Comparison of ENCODE assay signal across 28 mouse cellular contexts in genomic region chr3:154915566-154915965, GRCm38 (mm10).
DNase-seq lines count a peak whose midpoint lies in the region; ATAC-seq and TF ChIP-seq lines count a peak whose summit lies in the region.
"Had no signal": no experiment of that assay in that cellular context is flagged by ENCODE, and none has a peak within 500 bp of the region (broad histone marks: within the 10 kb centered on the region; RNA-seq: fewer than 3 reads in every experiment).

No protein-coding gene starts in this region.

- no peaks in the 10 kb centered on the region for H3K9me3 ChIP-seq in hindbrain, embryonic 16.5 days (ENCODE audit: control insufficient read depth, low read length)
- H3K9me3 ChIP-seq in midbrain, postnatal 0 days (ENCODE audit: low read length) = no peaks in the 10 kb centered on the region
- H3K9me3 ChIP-seq: embryonic facial prominence, embryonic 10.5 days; embryonic facial prominence, embryonic 13.5 days; forebrain, embryonic 12.5 days; forebrain, embryonic 15.5 days; hindbrain, embryonic 12.5 days; hindbrain, embryonic 15.5 days had no signal

- H3K36me3 ChIP-seq in hindbrain, embryonic 16.5 days (ENCODE audit: control insufficient read depth, insufficient read depth, low read length) = no peaks in the 10 kb centered on the region
- no peaks in the 10 kb centered on the region for H3K36me3 ChIP-seq in midbrain, postnatal 0 days (ENCODE audit: insufficient read depth, low read length)
- H3K36me3 ChIP-seq: embryonic facial prominence, embryonic 10.5 days; embryonic facial prominence, embryonic 13.5 days; forebrain, embryonic 12.5 days; forebrain, embryonic 15.5 days; hindbrain, embryonic 12.5 days; hindbrain, embryonic 15.5 days had no signal

- H3K9ac ChIP-seq in hindbrain, embryonic 16.5 days (ENCODE audit: low read depth, low read length) = no peak overlapping the region
- H3K9ac ChIP-seq in midbrain, postnatal 0 days (replicated peaks; ENCODE audit: low read length, poor library complexity, severe bottlenecking) = no peak overlapping the region
- H3K9ac ChIP-seq: embryonic facial prominence, embryonic 13.5 days; forebrain, embryonic 12.5 days; forebrain, embryonic 15.5 days; hindbrain, embryonic 12.5 days; hindbrain, embryonic 15.5 days had no signal

- no peaks in the 10 kb centered on the region for H3K4me1 ChIP-seq in olfactory bulb, adult 2 months (ENCODE audit: control insufficient read depth, insufficient read depth, low read length)
- H3K4me1 ChIP-seq in hindbrain, embryonic 16.5 days (ENCODE audit: control insufficient read depth, insufficient read depth, low read depth, low read length) = no peaks in the 10 kb centered on the region
- H3K4me1 ChIP-seq in midbrain, postnatal 0 days (ENCODE audit: insufficient read depth, low read length) = no peaks in the 10 kb centered on the region
- H3K4me1 ChIP-seq: forebrain, embryonic 12.5 days; forebrain, embryonic 15.5 days; hindbrain, embryonic 12.5 days; hindbrain, embryonic 15.5 days had no signal

- no peak overlapping the region for H3K4me3 ChIP-seq in olfactory bulb, adult 2 months (ENCODE audit: insufficient read depth, low read depth, low read length)
- no peak overlapping the region for H3K4me3 ChIP-seq in hindbrain, embryonic 16.5 days (ENCODE audit: low read length)
- H3K4me3 ChIP-seq in midbrain, postnatal 0 days (ENCODE audit: low read depth, low read length) = no peak overlapping the region
- H3K4me3 ChIP-seq: embryonic facial prominence, embryonic 10.5 days; embryonic facial prominence, embryonic 13.5 days; erythroblast, embryonic 14.5 days; forebrain, embryonic 12.5 days; forebrain, embryonic 15.5 days; gastrocnemius, adult 2 months; hindbrain, embryonic 12.5 days; hindbrain, embryonic 15.5 days had no signal

- DNase-seq in right cerebral cortex, adult 18-20 months = peak; percentile 15
- DNase-seq in right cerebral cortex, postnatal 36 days (ENCODE audit: low spot score in 2 of 2) = no peak
- peak; percentile 82 for DNase-seq in brain, adult 2 months (ENCODE audit: low read depth, low spot score)
- DNase-seq in cerebellum, postnatal 10 days = no peak
- no peak for DNase-seq in midbrain, postnatal 0 days (ENCODE audit: low spot score)
- DNase-seq: adrenal gland, postnatal 10 days; adrenal gland, postnatal 36 days; cerebellum, adult 11 months; cerebellum, adult 2 months; cerebellum, adult 9-11 months; embryo, embryonic 11 days; gastrocnemius, adult 2 months; gastrocnemius, postnatal 14 days; heart, adult 11 months had no signal

- TF ChIP-seq CTCF in olfactory bulb, adult 2 months (IDR thresholded peaks at IDR 0.05; ENCODE audit: insufficient read depth, low read depth, low read length) = no peak
- no peak for TF ChIP-seq CTCF in midbrain, postnatal 0 days (IDR thresholded peaks at IDR 0.05)

- H3K27me3 ChIP-seq in hindbrain, embryonic 16.5 days (replicated peaks; ENCODE audit: control insufficient read depth, insufficient read depth, low read length) = no peaks in the 10 kb centered on the region
- H3K27me3 ChIP-seq in midbrain, postnatal 0 days (ENCODE audit: insufficient read depth, low read length) = no peaks in the 10 kb centered on the region
- H3K27me3 ChIP-seq: embryonic facial prominence, embryonic 13.5 days; forebrain, embryonic 12.5 days; forebrain, embryonic 15.5 days; hindbrain, embryonic 12.5 days; hindbrain, embryonic 15.5 days; Patski had no signal

- H3K27ac ChIP-seq in olfactory bulb, adult 2 months (ENCODE audit: insufficient read depth, low read depth, low read length) = 0 out of 2 replicates have a peak overlapping the region, but pooled peaks have one; percentile 47
- no peak overlapping the region for H3K27ac ChIP-seq in hindbrain, embryonic 16.5 days (ENCODE audit: low read depth, low read length)
- no peak overlapping the region for H3K27ac ChIP-seq in midbrain, postnatal 0 days (ENCODE audit: low read depth, low read length)
- H3K27ac ChIP-seq: embryonic facial prominence, embryonic 10.5 days; embryonic facial prominence, embryonic 13.5 days; forebrain, embryonic 12.5 days; forebrain, embryonic 15.5 days; gastrocnemius, adult 2 months; hindbrain, embryonic 12.5 days; hindbrain, embryonic 15.5 days had no signal

- no peak for ATAC-seq in hindbrain, embryonic 16.5 days
- no peak for ATAC-seq in midbrain, postnatal 0 days (ENCODE audit: low FRiP score)
- ATAC-seq: CD4-positive, CD25-positive, alpha-beta regulatory T cell, adult 4 months; forebrain, embryonic 15.5 days; inflammation-experienced regulatory T-cells, adult 6 months; intestine, embryonic 16.5 days; Patski had no signal

- 51% methylated on average over 1 of the region's 1 CpGs for WGBS in olfactory bulb, adult 2 months
- 61% methylated on average over 1 of the region's 1 CpGs for WGBS in hindbrain, embryonic 16.5 days
- WGBS in midbrain, postnatal 0 days = 65% methylated on average over 1 of the region's 1 CpGs

- TF ChIP-seq POLR2A in olfactory bulb, adult 2 months (IDR thresholded peaks at IDR 0.05; ENCODE audit: insufficient read depth, low read depth, low read length) = no peak

- H3K4me2 ChIP-seq in hindbrain, embryonic 16.5 days (ENCODE audit: low read length) = no peak overlapping the region
- no peak overlapping the region for H3K4me2 ChIP-seq in midbrain, postnatal 0 days (ENCODE audit: low read depth, low read length, poor library complexity, severe bottlenecking)
- H3K4me2 ChIP-seq: embryonic facial prominence, embryonic 13.5 days; forebrain, embryonic 12.5 days; forebrain, embryonic 15.5 days; heart, embryonic 11.5 days; hindbrain, embryonic 12.5 days; hindbrain, embryonic 15.5 days had no signal

Comparison
In these comparisons a context has a peak if more than half of its experiments do, and no peak if none do; other contexts are left out.
1. DNase-seq: peak in right cerebral cortex, adult 18-20 months (single experiment) and brain, adult 2 months (single experiment); none in right cerebral cortex, postnatal 36 days (0 of 2), cerebellum, postnatal 10 days (0 of 2) and midbrain, postnatal 0 days (single experiment).